ENCODE assay signal across 1 mouse cellular context in genomic region chr4:141719304-141719703, GRCm38 (mm10).
TF ChIP-seq lines count a peak whose summit lies in the region.

No protein-coding gene starts in this region.

TF ChIP-seq in CH12.LX, 34 proteins besides CTCF, POLR2A, EP300 and RAD21:
- no peak for TF ChIP-seq HCFC1 (IDR thresholded peaks at IDR 0.05; ENCODE audit: low read depth, low read length)
- no peak for TF ChIP-seq TCF12 (IDR thresholded peaks at IDR 0.05; ENCODE audit: low read depth, low read length)
- TF ChIP-seq NELFE (IDR thresholded peaks at IDR 0.05; ENCODE audit: low read depth, low read length): no peak
- no peak for TF ChIP-seq SIN3A (IDR thresholded peaks at IDR 0.05; ENCODE audit: low read length)
- no peak for TF ChIP-seq BHLHE40 (IDR thresholded peaks at IDR 0.05; ENCODE audit: low read depth, low read length)
- no peak for TF ChIP-seq MAZ (IDR thresholded peaks at IDR 0.05; ENCODE audit: low read depth, low read length)
- TF ChIP-seq MYC (IDR thresholded peaks at IDR 0.05; ENCODE audit: low read depth, low read length): no peak
- TF ChIP-seq ZC3H11A (IDR thresholded peaks at IDR 0.05; ENCODE audit: low read depth, low read length): no peak
- TF ChIP-seq ZKSCAN1 (IDR thresholded peaks at IDR 0.05; ENCODE audit: borderline replicate concordance, low read depth, low read length): no peak
- no peak for TF ChIP-seq CHD2 (IDR thresholded peaks at IDR 0.05; ENCODE audit: low read length)
- no peak for TF ChIP-seq MAX (IDR thresholded peaks at IDR 0.05; ENCODE audit: low read length)
- TF ChIP-seq IRF4 (IDR thresholded peaks at IDR 0.05; ENCODE audit: low read depth, low read length): 0 out of 2 replicates have a peak, but pooled peaks have one; percentile 12
- peak; percentile 65; the same call in 1 of the 2 replicates for TF ChIP-seq MEF2A (IDR thresholded peaks at IDR 0.05; ENCODE audit: borderline replicate concordance, low read depth, low read length)
- no peak for TF ChIP-seq POLR2AphosphoS2 (IDR thresholded peaks at IDR 0.05; ENCODE audit: low read depth, low read length)
- TF ChIP-seq CHD1 (IDR thresholded peaks at IDR 0.05; ENCODE audit: low read depth, low read length): no peak
- no peak for TF ChIP-seq KAT2A (IDR thresholded peaks at IDR 0.05; ENCODE audit: insufficient replicate concordance, low read length)
